Mouse (Mus musculus) G1E-ER4 (cell line): ENCODE measurements around the gene Mnd1. TPM values are rescaled to one million over a fixed set of nuclear protein-coding genes. Genes with fewer than 3 reads are reported as not detected.

ENCODE experiments used
- GATA1 ChIP-seq: IDR thresholded peaks from one replicate; pipeline ENCODE4 v1.8.0; 2012; ENCODE audit warnings: low read length, inconsistent platforms
- polyA plus RNA-seq: library from polyadenylated mRNA; stranded (reverse); fragments of >175 nt; gene quantifications from 2 replicates; pipeline ENCODE4 v1.2.3, GENCODE M21; 2012

Mnd1 gene
- polyA plus RNA-seq, 1 experiment: 1.8 TPM

DNA sequence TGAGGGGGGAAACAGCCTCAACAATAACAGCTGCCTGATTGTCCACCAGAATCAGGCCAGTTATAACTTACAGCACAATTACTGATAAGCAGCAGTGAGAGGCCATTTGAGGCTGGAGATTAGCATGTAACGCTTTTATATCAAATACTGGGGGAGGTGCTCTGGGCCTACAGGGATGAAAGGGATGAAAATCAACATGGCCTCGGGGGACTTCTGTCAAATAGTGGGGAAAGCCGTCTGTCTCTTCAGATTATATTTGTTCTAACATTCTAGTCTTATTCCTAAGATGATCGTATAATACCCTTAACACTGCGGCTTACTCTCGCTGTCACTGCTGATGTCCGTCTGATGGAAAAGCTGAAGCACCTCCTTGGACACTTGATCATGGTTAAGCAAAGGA lies 75.5 kb downstream of the Mnd1 start:
- TF ChIP-seq GATA1: no peak

DNA sequence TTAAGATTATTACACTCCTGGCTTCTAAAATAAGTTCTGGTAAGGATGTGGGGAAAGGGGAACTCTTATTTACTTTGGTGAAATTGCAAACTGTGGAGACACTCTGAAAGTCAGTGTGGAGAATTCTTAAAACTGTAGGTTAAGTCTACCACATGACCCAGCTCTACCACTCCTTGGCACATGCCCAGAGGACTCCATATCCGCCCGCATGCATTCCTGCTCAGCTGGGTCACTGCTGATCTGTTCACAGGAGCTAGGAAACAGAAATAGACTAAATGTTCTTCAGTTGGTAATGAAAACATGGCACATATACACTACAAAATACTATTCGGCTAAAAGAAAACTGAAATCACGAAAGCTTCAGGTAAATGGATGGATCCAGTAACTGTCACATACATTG lies 78.1 kb downstream of the Mnd1 start:
- TF ChIP-seq GATA1: no peak

DNA sequence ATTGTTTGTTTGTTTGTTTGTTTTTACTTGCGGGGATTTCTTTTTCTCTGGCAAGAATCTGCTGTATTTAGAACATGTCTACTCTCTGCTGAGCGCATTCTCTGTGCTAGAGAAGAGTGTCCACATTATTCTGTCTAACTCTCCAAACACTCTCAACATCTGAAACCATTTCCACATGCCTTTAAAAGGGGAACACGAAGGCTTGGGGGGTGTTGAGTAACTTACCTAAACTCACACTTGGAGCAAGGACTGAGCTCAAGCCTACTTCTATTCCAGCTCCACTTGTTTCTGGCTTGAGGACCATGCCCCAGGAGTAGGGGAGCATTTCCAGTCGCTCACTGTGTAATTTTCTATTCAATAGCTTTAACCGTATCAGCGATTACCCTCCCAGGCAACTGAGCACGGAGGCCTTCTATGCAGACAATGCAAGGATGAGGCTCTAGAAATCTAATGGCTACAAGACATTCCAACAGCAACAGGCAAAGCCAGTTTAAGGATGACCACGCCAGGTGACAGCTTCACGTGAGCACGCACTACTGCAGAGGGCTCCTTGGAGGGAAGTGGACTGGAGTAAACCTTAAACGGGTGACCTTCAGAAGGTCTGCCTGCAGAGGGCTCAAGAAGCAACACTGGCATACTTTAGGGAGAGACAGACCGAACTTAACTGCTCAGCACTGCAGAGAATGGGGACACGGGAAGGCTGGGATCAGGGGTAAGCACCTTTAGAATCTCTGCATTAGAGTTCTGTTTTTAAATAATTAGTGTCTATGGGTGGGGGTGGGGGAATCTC lies 78.8 kb downstream of the Mnd1 start:
- TF ChIP-seq GATA1: no peak

DNA sequence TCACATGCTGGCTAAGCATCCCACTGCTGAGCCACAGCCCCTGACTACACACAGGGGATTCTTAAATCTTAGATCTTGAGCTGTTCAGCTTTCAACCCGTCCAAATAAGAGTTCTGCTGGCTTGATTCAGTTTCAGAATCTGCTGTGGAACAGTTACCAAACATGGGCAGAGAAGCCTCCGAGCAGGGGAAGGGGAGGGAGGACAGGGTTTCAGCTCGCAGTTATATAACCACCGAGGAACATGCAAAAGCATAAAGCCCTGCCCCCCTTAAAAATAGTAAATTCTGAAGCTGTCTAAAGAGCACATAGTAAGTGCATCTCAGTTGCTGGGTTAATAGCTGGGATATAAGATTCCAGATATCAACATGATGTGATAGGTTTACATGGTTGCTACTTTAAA lies 80.1 kb downstream of the Mnd1 start:
- no peak for TF ChIP-seq GATA1

DNA sequence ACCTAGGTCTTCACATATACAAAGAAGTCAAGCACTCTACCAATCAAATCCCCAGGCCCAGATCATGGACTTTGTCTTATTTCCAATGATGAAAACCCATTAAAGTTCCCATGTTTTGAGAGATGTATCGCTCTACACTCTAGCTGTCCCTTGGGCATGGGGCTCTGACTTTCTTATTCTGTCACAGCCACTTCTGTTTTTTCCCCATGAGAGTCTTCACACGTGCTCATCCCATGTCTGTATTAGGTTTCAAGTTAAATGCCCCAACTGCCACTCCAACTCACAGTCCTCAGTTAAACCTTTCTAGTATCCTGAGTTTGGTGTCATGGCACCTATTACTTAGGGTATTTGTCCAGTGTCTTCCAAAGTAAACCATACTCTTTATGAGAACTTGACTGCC lies 80.8 kb downstream of the Mnd1 start:
- TF ChIP-seq GATA1: no peak

DNA sequence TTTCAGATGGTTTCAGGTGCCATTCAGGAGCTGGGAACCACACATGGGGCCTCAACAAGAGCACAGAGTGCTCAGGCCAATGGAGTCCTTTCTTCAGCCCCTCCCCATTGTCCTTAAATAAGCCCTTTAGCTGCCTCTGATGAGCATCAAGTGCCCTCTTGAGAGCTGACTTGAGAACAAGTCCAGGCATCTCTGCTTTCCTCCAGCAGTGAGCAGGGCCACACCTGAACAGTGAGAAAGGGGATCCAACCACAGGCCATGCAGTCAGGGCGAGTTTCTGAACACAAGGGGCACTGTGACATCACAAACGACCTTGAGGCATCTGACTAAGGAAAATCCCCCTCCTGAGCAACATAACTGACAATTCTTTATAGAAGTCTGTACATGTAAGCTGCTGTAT lies 83.9 kb downstream of the Mnd1 start:
- no peak for TF ChIP-seq GATA1

DNA sequence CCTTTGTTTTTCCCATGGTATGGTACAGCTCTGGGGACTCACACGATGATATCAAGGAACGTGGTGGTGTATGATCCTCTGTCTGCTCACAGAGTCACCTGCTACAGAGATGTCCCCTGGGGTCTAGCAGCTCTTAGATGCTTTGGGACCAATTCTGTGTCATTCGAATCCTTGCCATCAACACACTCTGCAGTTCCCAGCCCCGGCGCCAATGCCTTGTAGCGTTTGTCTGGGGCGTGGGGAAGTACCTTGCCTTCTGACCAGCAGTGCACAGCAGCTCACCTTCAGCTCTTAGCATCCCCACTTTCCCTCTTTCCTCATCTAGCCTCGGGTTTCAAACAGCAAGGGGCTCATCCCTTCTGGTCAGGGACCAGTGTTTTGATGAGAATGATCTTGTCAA lies 84.8 kb downstream of the Mnd1 start:
- no peak for TF ChIP-seq GATA1

DNA sequence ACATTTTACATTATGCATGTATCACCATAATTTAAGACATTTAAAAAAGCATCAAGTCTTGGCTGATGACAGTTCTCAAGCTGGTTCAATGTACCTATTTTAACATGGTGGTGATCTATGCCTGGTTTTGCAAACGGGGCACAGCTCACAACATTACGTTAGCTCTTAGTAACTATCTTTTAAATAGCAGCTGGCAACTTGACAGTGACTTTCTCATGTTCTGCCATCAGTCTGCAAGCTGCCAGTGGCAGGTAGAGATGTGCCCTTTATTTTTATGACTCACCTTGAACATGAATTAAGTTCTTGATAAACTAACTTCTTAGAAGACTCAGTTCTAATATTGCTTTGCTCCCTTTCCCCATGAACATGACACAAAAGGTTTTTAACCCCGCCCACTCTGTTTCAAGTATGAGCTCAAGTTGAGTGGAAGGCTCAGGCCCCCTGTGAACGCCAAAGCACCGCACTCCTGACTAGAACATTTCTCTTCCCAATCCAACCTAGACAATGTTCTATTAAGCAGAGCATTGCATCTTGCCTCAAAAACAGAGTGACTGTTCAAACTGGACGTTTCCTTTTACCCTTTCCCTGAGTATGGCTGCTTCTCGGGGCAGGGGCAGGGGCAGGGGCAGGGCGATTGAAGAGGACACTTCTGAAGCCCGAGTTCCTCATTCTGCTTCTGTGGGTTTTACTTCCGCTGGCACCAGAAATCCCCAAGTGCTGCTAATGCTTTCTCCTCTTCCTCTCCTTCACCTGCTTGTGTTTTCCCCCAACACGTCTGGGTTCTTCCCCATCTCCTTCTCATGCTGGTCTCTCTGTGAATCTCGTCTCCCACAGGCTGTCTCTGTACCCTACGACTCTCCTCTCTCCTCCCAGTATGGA lies 86.5 kb downstream of the Mnd1 start:
- TF ChIP-seq GATA1: no peak

DNA sequence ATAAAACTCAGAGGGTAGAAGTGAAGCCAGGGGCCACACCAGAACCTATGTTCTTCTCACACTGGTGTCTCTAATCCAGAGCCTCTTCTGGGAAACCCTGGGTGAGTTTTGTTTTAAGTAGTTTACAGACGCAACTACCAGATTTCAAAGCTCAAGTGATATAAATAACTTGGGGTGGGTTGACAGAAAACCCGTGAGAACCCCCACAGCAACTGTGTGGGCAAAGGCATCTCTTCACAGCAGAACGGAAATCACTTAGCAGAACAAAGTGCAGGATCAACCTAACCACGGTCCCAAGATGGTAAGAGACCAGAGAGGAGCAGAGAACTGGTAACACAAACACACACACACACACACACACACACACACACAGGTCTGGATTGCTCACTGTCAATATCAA lies 89.8 kb downstream of the Mnd1 start:
- TF ChIP-seq GATA1: no peak

DNA sequence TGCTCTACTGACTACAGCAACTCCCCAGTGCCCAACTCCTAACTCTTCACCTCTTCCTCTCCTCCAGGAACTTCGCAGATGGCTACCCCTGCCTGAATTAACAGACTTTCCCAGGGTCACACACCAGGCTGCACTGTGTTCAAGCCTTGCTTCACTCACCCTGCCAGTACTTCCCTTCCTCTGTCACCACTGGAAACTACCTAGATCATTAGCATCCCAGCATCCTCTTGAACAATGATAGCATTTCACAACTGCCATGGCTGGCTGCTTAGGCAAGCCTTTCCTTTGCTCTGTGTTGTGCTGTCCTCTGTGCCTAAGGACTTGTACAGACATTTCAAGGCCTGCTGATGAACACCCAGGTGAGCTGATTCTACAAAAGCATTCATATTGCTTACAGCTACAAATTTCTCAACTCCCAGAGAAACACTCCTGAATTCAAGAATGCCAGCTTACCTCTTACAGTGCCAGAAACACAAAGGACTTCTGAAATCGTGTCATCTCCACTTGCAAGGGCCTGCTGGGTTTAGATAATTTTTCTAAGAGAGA lies 92.1 kb downstream of the Mnd1 start:
- TF ChIP-seq GATA1: no peak

DNA sequence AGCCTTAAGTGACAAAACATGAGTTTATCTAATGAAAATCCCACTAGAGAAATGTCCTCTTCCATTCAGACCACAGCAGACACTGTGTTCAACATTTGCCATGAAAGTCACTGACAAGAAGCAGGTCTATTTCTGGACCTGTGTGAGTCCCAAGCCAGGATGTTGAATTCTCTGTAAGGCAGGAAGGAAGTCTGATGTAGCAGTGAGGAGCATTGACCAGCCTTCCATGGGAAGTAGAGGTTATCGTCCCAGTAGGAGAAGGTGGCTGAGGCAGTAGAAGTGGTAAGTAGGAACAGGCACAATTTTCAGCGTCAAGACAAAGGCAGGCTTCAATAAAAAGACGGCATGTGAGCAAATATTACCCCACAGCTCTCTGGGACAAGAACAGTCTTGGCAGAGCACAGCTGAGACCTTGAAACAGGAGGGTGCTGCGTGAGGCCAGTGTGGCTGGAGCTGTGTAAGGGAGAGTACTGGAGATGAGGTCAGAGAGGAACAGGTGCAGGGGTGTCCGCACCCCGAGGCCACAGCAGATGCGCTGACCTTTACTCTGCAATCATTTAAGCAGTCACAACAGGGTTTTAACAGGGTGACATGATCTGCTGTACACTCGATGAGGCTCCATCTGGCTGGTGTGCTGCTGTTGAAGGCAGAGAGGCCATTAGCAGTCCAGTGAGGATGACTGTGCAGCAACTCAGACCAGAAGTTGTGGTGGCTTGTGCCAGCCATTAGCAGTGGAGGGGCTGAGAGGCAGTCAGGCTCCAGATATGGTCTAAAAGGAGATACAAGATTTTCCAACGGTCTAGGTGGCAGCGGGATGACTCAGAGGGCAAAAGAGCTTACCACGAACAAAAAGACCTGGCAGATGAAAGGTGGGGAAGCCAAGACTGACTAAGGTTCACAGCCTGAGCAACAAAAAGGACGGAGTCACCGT lies 93.8 kb downstream of the Mnd1 start:
- TF ChIP-seq GATA1: no peak

DNA sequence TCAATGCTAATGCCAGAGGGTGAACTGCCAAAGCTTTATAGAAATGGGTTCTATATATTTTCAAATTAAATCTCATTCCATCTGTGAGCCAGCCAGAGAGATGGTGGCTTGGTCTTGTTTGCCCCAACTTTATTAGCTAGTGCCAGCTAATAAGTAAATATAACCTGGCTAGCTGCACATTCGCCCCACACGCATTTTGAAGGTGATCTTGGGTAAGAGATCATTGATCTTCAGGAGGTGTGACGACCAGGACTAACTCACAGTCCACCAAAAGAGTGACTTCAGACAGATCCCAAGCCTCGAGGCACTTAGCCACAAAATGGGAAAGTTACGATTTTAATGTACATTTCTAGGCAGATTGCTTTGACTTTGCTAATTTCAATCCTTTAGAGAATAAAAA lies 94.6 kb downstream of the Mnd1 start:
- no peak for TF ChIP-seq GATA1

DNA sequence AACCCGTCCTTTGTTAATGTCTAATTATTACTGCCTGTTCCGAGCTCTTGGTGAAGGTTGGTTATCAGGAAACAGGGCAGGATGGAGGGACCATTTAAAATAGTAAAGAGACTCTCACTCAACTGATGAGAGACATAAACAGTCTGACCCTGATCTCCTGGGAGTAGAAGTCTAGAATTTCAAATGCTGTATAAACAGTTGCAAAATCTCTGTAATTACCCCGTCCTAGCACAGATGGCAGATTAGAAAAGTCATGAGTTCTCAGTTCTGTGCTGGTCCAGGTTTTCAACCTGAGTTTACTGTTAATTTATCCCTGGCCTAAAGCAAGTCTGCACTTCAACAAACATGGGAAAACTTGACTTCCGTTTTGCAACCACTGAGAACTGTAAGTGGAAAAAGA lies 95.5 kb downstream of the Mnd1 start:
- no peak for TF ChIP-seq GATA1

DNA sequence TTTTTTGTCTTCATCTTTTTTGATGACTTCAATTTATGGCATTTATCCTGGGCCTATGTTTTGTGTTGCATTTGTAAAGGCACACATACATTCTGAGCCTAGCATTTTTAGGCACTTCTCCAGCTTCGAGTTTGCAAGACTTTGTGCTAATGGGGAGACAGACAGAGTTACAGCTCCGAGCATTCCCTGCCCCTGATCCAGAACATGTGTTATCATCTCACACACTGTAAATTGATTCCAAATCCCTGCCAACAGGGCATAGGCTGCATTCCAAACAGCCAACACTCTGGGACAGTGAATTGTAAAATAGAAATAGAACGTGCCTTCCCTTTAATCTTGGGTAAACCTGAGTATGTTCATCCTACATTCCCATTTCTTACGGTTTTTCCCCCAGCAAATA lies 95.9 kb downstream of the Mnd1 start:
- no peak for TF ChIP-seq GATA1

DNA sequence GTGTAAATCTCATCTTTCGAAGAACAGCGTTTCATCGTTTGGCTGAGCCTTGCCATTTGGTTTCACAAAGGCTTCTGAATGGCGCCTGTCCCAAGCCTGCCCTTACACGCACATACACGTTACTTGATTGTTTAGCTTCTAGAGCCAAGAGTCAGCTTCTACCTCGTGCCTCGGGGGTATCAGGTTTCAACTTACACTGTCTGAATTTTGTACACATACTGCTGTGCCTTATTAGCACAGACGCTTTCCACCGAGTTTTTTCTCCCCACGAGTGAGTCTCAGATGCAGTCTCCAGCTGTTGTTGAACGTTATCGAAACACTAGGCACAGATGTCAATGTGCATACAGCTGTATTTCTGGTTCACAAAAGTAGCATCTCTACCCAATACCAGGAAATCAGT lies 96.3 kb downstream of the Mnd1 start:
- TF ChIP-seq GATA1: no peak

DNA sequence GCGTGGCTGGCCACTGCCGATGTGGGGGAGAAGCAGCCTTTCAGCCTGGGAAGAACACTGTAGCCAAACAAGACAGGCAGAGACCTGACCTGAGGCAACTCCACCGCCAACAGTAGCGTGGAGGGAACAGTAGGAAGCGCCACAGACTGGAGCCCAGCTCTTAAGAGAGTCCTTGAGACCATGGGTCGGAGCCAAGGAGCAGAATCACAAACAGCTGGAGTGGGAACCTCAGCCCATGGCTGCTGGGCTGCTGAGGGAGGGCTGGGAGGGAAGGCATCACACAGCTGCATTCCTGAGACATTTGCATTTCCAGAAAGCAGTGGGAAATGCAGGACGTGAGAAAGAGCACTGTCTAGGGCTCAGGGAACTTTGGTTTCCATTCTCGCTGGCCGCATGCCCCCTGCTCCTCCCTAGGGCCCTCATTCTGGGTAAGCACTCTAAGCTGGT lies 106.8 kb downstream of the Mnd1 start:
- TF ChIP-seq GATA1: no peak
